Mouse (Mus musculus) layer of hippocampus, adult 9-10 months (tissue): ENCODE results near the gene Gsdma.
A peak's percentile ranks its signal among the peaks of the same experiment; 100 is the strongest.
"Not testable (repeated sequence)": the region's sequence is repeated elsewhere in the genome, so short reads cannot be mapped to it uniquely, and the experiment has no call there.

ENCODE experiments used
- DNase-seq: peaks from one replicate; pipeline ENCODE4 v3.0.0; 2022; ENCODE audit warnings: low spot score

The Gsdma gene

DNA sequence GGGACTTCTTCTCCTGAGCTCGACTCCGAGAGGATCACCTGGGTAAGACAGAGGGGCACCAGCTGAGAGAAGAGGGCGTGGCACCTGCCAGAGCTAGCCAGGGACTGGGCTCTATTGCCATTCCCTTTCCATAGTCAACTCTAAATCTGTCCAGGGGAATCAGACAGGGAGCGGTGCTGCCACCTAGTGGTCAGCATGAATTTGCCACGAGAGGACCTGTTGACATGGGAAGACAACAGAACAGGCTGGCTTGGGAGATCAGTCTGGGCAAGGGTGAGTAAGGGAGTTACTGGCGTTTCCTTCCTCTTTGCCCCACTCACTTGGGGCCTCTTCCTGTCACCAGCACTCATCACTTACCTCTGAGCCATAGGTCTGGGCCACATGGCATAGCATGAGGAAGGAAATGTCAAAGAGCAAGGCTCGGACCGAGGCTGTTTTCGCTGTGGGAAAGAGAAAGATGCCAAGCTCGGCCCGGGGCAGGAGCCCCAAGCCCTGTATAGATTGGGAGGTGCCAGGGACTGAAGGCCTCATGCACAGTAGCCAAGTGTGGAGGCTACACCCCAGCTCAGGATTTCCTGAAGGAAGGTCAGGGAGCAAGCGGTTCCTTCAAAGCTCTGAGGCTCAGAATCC is 46.4 kb downstream of the Gsdma start:
- DNase-seq, result peak; percentile 59

DNA sequence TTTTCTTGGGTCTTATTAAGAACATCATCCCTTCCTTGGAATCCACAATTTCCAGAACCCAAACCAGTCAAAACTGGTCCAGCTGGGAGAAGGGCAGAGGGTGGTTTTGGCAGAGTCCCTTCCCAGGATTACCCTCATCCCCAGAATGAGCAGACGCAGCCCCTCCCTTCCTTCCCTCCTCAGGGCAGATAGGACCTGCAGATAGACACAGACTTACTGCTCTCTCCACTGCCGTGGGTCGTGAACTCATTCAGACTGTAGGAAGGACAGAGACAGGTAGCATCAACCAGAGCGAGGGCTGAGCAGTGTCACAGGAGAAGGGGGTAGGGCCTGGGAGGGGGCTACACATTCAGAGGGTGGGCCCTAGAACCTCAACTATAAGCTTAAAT is 46.9 kb downstream of the Gsdma start:
- DNase-seq, result no peak

DNA sequence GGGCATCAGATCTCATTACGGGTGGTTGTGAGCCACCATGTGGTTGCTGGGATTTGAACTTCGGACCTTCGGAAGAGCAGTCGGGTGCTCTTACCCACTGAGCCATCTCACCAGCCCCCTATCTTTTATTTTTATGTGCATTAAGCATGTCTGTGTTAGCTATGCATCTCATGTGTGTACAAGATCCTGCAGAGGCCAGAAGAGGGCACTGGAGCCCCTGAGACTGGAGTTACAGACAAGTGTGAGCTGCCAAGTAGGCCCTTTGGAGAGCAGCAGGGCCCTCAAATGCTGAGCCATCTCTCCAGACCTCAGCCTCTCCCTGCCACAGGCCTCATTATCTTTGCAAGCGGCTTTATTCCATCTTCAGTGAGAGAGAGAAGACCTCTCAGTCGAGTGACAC is 47.9 kb downstream of the Gsdma start:
- DNase-seq, result not testable (repeated sequence)

DNA sequence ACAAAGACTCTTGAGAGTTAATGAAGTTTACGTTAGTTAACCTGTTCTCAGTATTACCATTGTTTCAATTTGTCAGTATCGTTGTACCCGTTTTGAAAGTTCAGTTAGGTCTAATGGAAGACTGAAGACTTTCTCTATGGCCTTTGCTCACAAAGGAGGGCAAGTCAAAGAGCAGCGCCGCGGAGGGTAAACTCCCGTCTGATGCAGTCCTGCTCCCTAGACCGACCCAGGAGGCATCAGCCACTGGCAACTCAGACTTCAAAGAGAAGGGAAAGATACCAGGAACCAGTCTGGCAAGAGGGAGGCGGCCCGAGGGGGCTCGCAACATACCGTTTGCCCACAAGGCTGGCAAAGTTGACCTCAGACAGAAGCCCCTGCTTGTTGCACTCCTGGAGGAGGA is 49.6 kb downstream of the Gsdma start:
- DNase-seq, result no peak

DNA sequence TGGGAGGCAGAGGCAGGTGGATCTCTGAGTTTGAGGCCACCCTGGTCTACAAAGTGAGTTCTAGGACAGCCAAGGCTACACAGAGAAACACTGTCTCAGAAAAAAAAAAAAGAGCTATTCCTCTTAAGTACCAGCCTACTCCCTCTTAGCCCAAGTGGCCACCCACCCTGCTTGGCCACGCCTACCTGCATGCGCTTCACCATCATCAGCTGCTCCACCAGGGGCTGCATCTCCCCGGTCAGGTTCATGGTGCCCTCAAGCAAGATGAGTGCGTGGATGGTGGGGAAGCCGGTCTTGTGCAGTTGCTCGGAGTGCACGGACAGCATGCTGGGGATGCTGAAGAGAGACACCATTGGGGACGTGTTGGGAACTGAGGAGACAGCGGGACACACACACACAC is 51.8 kb downstream of the Gsdma start:
- DNase-seq, result no peak

DNA sequence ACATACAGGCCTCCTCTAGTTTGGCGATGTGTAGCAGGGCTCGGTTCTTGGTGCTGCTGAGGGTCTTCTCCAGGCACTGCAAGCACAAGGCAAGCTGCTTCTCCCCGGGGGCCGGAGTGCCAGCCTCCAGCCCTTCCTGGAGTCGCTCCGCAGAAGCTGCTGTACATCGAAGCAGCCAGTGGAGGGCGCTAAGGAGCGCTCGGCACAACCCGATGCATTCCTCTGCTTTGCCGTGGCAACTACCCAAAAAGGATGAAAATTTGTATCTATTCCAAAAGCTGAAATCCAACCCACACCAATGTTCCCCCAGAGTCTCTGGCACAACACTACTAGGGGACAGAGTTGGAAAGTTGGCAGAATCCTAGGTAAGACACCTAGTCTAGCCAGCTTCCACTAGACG is 53.8 kb downstream of the Gsdma start:
- peak; percentile 68 for DNase-seq

DNA sequence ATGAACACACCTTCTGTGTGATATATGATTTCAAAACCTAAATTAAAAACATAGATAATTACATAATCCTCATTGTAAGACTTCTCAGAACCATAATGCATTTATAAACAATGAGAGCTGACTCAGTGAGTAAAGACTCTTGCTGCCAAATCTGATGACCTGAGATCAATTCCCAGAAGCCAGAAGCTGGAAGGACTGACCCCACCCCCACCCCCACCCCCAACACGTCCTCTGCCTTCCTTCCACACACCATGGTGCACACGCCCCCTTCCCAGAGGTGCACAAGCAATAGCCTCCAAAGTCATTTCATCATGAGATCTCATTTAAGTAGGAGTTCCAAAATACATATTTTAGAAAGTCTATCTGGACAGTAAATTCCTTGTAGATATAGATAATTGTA is 56.6 kb downstream of the Gsdma start:
- DNase-seq, result no peak

DNA sequence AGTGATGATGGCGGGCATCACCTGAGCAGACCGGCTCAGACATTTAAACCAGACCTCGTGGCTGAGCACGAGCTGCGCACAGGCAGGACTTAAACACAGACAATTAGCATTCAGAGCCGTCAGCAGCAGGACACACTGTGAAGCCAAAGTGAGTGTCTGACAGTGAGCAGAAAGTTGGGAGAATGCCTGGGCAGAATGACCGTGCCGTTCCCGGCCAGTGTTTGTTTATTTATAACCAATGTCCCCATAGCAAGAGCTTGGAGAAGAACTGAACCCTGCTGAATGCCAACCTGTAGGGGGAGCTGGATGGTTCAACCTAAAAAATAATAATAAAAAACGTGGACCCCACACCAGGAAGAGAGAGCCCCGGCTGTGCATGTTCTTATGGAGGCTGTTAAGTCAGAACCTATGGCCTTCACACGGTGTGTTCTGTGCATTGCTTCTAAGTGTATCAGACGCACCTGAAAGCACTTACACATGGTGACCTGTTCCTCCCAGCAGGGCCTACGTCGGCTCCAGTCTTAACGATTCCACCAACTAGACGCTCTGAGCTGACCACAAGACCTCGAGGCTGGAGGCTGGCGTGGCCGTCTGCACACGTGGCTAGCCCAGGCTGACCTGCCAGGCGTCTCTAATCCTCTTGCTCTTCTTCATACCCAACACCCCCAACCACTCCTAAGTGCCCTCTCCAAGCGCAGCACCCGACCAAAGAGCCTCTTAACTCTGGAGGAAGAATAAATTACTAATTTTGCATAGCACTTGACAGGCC is 57.5 kb downstream of the Gsdma start:
- no peak for DNase-seq

DNA sequence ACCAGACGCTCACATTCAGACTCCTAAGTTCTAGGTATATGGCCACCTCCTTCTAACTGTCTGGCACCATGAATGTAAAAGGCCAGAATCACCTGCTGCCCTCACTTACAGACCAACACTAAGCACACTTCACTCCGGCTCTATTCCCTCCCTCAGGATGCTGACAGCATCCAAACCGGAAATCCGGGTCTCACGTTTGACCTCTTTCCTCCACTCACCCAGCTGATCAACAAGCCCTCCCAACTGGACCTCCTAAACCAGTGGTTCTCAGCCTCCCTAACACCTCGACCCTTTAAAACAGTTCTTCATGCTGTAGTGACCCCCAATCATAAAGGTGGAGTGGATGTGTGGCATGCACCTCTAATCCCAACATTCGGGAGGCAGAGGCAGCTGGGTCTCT is 58.9 kb downstream of the Gsdma start:
- no peak for DNase-seq

DNA sequence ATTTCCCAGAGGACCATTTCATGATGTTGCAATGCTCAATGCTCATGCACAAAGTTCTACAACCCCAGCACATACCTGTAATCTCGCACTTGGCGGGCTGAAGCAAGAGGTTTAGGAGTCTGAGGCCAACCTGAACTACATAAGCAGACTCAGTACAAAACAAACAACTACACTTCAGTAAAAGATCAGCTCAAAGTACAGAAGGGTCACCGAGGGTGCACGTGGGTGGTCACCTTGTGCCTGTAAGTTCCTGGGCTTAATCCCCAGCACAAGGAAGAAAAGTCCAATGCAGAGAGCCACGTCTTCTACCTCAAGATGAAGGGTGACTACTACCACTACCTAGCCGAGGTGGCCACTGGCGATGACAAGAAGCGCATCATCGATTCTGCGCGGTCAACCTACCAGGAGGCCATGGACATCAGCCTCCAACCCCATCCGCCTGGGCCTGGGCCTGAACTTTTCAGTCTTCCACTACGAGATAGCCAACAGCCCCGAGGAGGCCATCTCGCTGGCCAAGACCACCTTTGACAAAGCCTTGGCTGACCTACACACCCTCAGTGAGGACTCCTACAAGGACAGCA is 61.9 kb downstream of the Gsdma start:
- DNase-seq, result no peak
